ENCODE assay signal across 11 mouse cellular contexts in genomic region chr6:145431747-145432146, GRCm38 (mm10).
A peak's percentile ranks its signal among the peaks of the same experiment; 100 is the strongest.
DNase-seq lines count a peak whose midpoint lies in the region; ATAC-seq and TF ChIP-seq lines count a peak whose summit lies in the region.
"Had no signal": no experiment of that assay in that cellular context is flagged by ENCODE, and none has a peak within 500 bp of the region (broad histone marks: within the 10 kb centered on the region; RNA-seq: fewer than 3 reads in every experiment).

No protein-coding gene starts in this region.

- no peak for ATAC-seq in embryonic facial prominence, embryonic 13.5 days (ENCODE audit: insufficient number of reproducible peaks, insufficient read depth, low FRiP score, low TSS enrichment, low read depth)
- no peak for ATAC-seq in limb, embryonic 15.5 days (ENCODE audit: insufficient number of reproducible peaks, low FRiP score, low TSS enrichment, low read depth)

- H3K4me3 ChIP-seq in layer of hippocampus, adult 2 months: no peak overlapping the region
- no peak overlapping the region for H3K4me3 ChIP-seq in embryonic facial prominence, embryonic 13.5 days
- H3K4me3 ChIP-seq in limb, embryonic 15.5 days: no peak overlapping the region
- H3K4me3 ChIP-seq: left cerebral cortex, adult 2 months had no signal

- peaks cover 36% of the 10 kb centered on the region for H3K4me1 ChIP-seq in embryonic facial prominence, embryonic 13.5 days
- H3K4me1 ChIP-seq in limb, embryonic 15.5 days: peaks cover 28% of the 10 kb centered on the region

- peak in 1 of 2 experiments; percentile 33 for DNase-seq in layer of hippocampus, adult 2 months (ENCODE audit: low spot score in 2 of 2)
- DNase-seq in layer of hippocampus, postnatal 14 days (ENCODE audit: low spot score in 2 of 2): no peak
- DNase-seq in embryo, embryonic 11 days: peak; percentile 59
- DNase-seq in layer of hippocampus, adult 18-20 months (ENCODE audit: low spot score in 2 of 2): no peak
- DNase-seq in right cerebral cortex, postnatal 14 days: no peak
- DNase-seq: cerebellum, adult 9-11 months; lung, adult 18-20 months; thymus, postnatal 4 days had no signal

- 0 out of 2 replicates have a peak overlapping the region, but pooled peaks have one; percentile 10 for H3K27ac ChIP-seq in layer of hippocampus, adult 2 months
- peak overlapping the region; percentile 94 for H3K27ac ChIP-seq in embryonic facial prominence, embryonic 13.5 days
- H3K27ac ChIP-seq in limb, embryonic 15.5 days: peak overlapping the region; percentile 89
- H3K27ac ChIP-seq: left cerebral cortex, adult 2 months had no signal

- 34% methylated on average over 14 of the region's 14 CpGs for WGBS in embryonic facial prominence, embryonic 13.5 days
- 37% methylated on average over 14 of the region's 14 CpGs for WGBS in limb, embryonic 15.5 days

- H3K9ac ChIP-seq in embryonic facial prominence, embryonic 13.5 days: 0 out of 2 replicates have a peak overlapping the region, but pooled peaks have one; percentile 27
- no peak overlapping the region for H3K9ac ChIP-seq in limb, embryonic 15.5 days

- H3K36me3 ChIP-seq in embryonic facial prominence, embryonic 13.5 days: no peaks in the 10 kb centered on the region
- H3K36me3 ChIP-seq in limb, embryonic 15.5 days: no peaks in the 10 kb centered on the region

- peak overlapping the region; percentile 48 for H3K4me2 ChIP-seq in embryonic facial prominence, embryonic 13.5 days
- H3K4me2 ChIP-seq in limb, embryonic 15.5 days: no peak overlapping the region

- TF ChIP-seq CTCF in layer of hippocampus, adult 2 months (conservative IDR thresholded peaks at IDR 0.05): no peak

- no peaks in the 10 kb centered on the region for H3K9me3 ChIP-seq in embryonic facial prominence, embryonic 13.5 days
- H3K9me3 ChIP-seq in limb, embryonic 15.5 days: no peaks in the 10 kb centered on the region

- H3K27me3 ChIP-seq in embryonic facial prominence, embryonic 13.5 days: no peaks in the 10 kb centered on the region
- no peaks in the 10 kb centered on the region for H3K27me3 ChIP-seq in limb, embryonic 15.5 days

Comparison
In these comparisons a context has a peak if more than half of its experiments do, and no peak if none do; other contexts are left out.
1. H3K27ac ChIP-seq: peak in every context shown above with its lines; median percentile 94 in embryonic facial prominence, embryonic 13.5 days; 89 in limb, embryonic 15.5 days; 10 in layer of hippocampus, adult 2 months.